Mouse (Mus musculus) lung, postnatal 0 days (tissue): Measurements from ENCODE around the gene Sec1.

Experiments used
- CTCF ChIP-seq: IDR thresholded peaks from 2 replicates; pipeline ENCODE4 v1.5.1; 2016; ENCODE audit warnings: antibody characterized with exemption, mild to moderate bottlenecking
- EP300 ChIP-seq: IDR thresholded peaks from 2 replicates; pipeline ENCODE4 v1.6.1; 2016; ENCODE audit warnings: antibody characterized with exemption, mild to moderate bottlenecking, control low read depth

GRCm38 (mm10) chr7:45720413-45721233 is 26.4 kb upstream of the Sec1 start, which contains the start of gene Fam83e:
- TF ChIP-seq CTCF (peak; percentile 46), EP300 (no peak)
